Mouse (Mus musculus): ENCODE data around the gene Cd244a. TPM values are rescaled to one million over a fixed set of nuclear protein-coding genes. Genes with fewer than 3 reads are reported as not detected.

Cd244a gene
- polyA plus RNA-seq, 1 experiment from 2014 or later, result not detected

DNA sequence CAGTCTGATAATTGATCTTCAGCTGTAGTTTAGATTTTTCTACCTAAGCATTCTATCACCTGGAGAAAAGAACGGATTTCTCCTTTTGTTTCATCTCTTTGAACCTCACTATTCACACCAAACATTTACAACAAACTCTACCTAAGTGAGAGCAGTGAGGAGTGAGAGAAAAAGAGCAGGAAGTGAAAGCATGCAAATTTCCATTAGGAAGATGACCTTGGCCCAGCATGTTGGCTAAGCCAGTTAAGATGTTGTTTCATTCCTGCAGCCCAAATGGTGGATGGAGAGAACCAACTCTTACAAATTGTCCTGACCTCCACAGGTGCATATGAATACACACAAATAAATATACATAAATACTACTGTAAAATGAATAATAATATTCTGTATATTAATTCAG lies 18.3 kb upstream of the Cd244a start:
- H3K9ac ChIP-seq (ENCODE audit: low read length), result no peak overlapping the region
- ATAC-seq, result no peak
- no peak overlapping the region for H3K4me3 ChIP-seq (ENCODE audit: low read depth, low read length)
- H3K4me1 ChIP-seq (ENCODE audit: control insufficient read depth, insufficient read depth, low read length), result no peaks in the 10 kb centered on the region
- no peak for DNase-seq (ENCODE audit: low spot score)
- H3K36me3 ChIP-seq (ENCODE audit: control insufficient read depth, insufficient read depth, low read length), result no peaks in the 10 kb centered on the region
- 84% methylated on average over 1 of the region's 1 CpGs for WGBS
- H3K4me2 ChIP-seq (ENCODE audit: low read length), result no peak overlapping the region
- H3K27me3 ChIP-seq (replicated peaks; ENCODE audit: control insufficient read depth, insufficient read depth, low read length), result no peaks in the 10 kb centered on the region
- H3K9me3 ChIP-seq (replicated peaks; ENCODE audit: control insufficient read depth, low read length), result no peaks in the 10 kb centered on the region
- no peak overlapping the region for H3K27ac ChIP-seq (ENCODE audit: low read depth, low read length)

DNA sequence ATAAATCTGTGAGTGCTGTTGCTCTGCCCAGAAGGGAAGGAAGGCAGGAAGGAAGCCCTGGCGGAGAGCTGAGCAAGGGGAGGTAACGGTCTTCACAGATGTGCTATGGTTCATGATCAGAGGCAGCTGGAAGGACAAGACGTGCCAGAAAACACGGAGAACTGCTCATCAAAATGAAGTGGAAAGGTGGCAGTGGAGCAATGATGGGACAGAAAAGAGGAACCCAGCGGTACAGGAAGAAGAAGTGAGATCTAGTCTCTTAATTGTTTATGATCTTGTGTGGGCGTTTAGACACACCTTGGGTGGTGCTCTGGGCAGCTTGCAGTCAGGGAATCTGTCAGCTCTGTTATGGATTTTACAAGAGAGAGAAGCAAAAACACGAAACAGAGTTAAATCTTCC lies 7.7 kb upstream of the Cd244a start:
- H3K9ac ChIP-seq (ENCODE audit: low read length), result no peak overlapping the region
- no peak for DNase-seq (ENCODE audit: low spot score)
- H3K9me3 ChIP-seq (replicated peaks; ENCODE audit: control insufficient read depth, low read length), result no peaks in the 10 kb centered on the region
- H3K27ac ChIP-seq (ENCODE audit: low read depth, low read length), result no peak overlapping the region
- no peaks in the 10 kb centered on the region for H3K4me1 ChIP-seq (ENCODE audit: control insufficient read depth, insufficient read depth, low read length)
- H3K27me3 ChIP-seq (replicated peaks; ENCODE audit: control insufficient read depth, insufficient read depth, low read length), result no peaks in the 10 kb centered on the region
- no peaks in the 10 kb centered on the region for H3K36me3 ChIP-seq (ENCODE audit: control insufficient read depth, insufficient read depth, low read length)
- no peak for ATAC-seq
- no peak overlapping the region for H3K4me3 ChIP-seq (ENCODE audit: low read depth, low read length)
- H3K4me2 ChIP-seq (ENCODE audit: low read length), result no peak overlapping the region
- WGBS, result 86% methylated on average over 7 of the region's 7 CpGs

DNA sequence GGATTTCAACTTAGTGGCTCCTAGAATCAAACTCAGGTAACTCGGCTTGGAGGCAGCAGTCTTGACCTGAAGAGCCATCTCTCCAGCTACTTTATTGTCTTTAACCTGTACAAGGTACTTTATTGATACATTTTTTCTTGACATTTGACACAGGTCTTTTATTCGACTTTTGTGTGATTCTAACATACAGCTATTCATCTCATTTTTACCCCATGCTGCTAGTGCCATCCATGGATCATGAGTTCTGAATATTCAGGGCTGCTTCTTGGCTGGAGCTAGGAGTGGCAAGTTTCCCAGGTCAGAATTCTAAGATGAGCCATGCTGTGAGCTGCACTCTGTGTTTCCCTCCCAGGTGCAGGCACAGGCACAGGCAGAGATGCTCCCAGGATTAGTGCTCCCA lies 6.8 kb upstream of the Cd244a start:
- no peaks in the 10 kb centered on the region for H3K9me3 ChIP-seq (replicated peaks; ENCODE audit: control insufficient read depth, low read length)
- H3K4me3 ChIP-seq (ENCODE audit: low read depth, low read length), result no peak overlapping the region
- no peaks in the 10 kb centered on the region for H3K27me3 ChIP-seq (replicated peaks; ENCODE audit: control insufficient read depth, insufficient read depth, low read length)
- no peaks in the 10 kb centered on the region for H3K4me1 ChIP-seq (ENCODE audit: control insufficient read depth, insufficient read depth, low read length)
- no peak overlapping the region for H3K27ac ChIP-seq (ENCODE audit: low read depth, low read length)
- ATAC-seq (no peak), DNase-seq (ENCODE audit: low spot score) (no peak)
- H3K4me2 ChIP-seq (ENCODE audit: low read length), result no peak overlapping the region
- WGBS, result 79% methylated on average over 2 of the region's 2 CpGs
- H3K9ac ChIP-seq (ENCODE audit: low read length), result no peak overlapping the region
- no peaks in the 10 kb centered on the region for H3K36me3 ChIP-seq (ENCODE audit: control insufficient read depth, insufficient read depth, low read length)

DNA sequence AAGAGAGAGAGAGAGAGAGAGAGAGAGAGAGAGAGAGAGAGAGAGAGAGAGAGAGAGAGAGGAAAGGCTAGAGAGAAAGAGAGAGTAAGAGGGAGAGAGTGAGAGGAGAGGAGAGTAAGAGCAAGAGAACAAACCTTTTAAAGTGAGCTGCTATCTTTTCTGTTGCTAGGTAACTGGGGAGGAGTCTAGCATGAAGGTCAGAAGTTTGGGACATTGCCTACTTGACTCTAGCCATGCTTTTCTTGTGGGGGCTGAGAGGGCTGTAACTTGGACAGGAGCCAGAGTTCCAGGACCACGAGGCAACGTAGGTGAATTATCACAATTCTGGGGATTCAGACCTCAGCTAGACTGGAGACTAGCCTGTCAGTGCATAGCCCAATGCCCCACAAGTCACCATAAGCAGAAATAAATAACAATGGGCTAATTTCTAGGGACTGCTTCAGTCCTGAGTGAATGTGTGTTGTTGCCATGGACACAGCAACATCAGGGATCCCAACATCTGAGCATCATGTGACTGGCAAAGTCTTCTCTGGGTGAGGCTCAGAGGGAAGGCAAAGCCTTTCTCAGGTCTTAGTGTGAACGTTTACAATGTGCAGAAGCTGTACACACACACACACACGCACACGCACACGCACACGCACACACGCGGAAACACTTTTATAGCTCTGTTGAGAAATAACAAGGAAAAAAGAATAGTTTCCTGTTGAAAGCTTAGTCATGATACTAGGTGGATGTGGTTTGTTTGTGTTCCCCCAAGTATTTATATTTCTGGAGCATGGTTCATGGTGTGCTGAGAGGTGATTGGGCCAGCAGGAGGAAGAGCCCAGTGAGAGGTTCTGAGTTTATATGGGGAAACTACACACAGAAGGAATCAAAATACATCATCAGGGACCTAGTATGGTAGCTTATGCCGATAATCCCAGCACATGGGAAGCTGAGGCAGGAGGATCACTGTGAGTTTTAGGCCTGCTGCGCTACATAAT lies 5.3 kb upstream of the Cd244a start:
- no peaks in the 10 kb centered on the region for H3K9me3 ChIP-seq (replicated peaks; ENCODE audit: control insufficient read depth, low read length)
- no peaks in the 10 kb centered on the region for H3K36me3 ChIP-seq (ENCODE audit: control insufficient read depth, insufficient read depth, low read length)
- H3K4me3 ChIP-seq (ENCODE audit: low read depth, low read length), result no peak overlapping the region
- no peak overlapping the region for H3K9ac ChIP-seq (ENCODE audit: low read length)
- H3K4me2 ChIP-seq (ENCODE audit: low read length), result no peak overlapping the region
- no peaks in the 10 kb centered on the region for H3K4me1 ChIP-seq (ENCODE audit: control insufficient read depth, insufficient read depth, low read length)
- DNase-seq (ENCODE audit: low spot score) (peak; percentile 1), ATAC-seq (no peak)
- WGBS, result 88% methylated on average over 11 of the region's 11 CpGs
- no peaks in the 10 kb centered on the region for H3K27me3 ChIP-seq (replicated peaks; ENCODE audit: control insufficient read depth, insufficient read depth, low read length)
- no peak overlapping the region for H3K27ac ChIP-seq (ENCODE audit: low read depth, low read length)

DNA sequence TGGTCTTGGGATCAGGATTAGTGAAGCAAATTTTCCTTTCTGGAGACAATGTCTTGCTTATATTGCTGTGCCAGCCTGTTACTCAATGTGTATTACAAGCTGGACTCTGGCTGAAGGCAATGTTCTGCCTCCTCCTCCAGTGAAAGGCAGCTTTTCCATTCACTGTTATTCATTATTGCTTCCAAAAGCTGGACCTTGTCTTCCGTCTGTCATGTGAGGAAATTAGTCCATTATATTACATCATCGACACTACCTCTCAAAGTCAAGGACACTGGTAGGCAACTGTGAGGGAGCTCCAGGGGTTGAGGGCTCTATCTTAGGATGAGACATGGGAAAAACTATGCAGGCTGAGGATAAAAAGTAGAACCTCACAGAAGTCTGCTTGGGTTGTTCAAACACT lies 2.6 kb upstream of the Cd244a start:
- Histone ChIP-seq H3K4me3 (ENCODE audit: low read depth, low read length) (no peak overlapping the region), H3K27me3 (replicated peaks; ENCODE audit: control insufficient read depth, insufficient read depth, low read length) (no peaks in the 10 kb centered on the region), H3K9ac (ENCODE audit: low read length) (no peak overlapping the region), H3K9me3 (replicated peaks; ENCODE audit: control insufficient read depth, low read length) (no peaks in the 10 kb centered on the region), H3K4me2 (ENCODE audit: low read length) (no peak overlapping the region), H3K4me1 (ENCODE audit: control insufficient read depth, insufficient read depth, low read length) (no peaks in the 10 kb centered on the region), H3K36me3 (ENCODE audit: control insufficient read depth, insufficient read depth, low read length) (no peaks in the 10 kb centered on the region), H3K27ac (ENCODE audit: low read depth, low read length) (no peak overlapping the region)
- DNase-seq (ENCODE audit: low spot score) (no peak), ATAC-seq (no peak)
- WGBS, result 89% methylated on average over 2 of the region's 2 CpGs

DNA sequence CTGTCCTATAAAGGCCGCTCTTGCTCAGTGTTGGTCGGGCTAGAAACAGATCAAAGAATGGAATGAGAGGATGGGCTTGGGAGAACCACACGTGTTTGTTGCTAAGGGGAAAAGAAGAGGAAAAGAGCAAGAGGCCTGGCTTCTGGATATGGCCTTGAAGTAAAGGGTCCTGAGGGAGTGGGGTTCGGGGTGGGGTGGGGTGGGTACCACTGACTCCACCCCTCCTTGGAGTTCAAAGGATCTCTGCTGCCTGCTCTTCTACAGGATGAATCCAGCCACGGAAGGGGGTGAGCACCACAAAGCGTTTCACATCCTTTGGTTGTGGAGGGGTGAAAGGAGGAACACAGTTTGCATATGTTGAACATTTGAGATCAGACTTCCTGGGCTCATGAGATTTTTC lies 586 bp upstream of the Cd244a start:
- Histone ChIP-seq H3K4me1 (ENCODE audit: control insufficient read depth, insufficient read depth, low read length) (no peaks in the 10 kb centered on the region), H3K4me2 (ENCODE audit: low read length) (no peak overlapping the region), H3K27ac (ENCODE audit: low read depth, low read length) (no peak overlapping the region), H3K4me3 (ENCODE audit: low read depth, low read length) (no peak overlapping the region), H3K9ac (ENCODE audit: low read length) (no peak overlapping the region), H3K36me3 (ENCODE audit: control insufficient read depth, insufficient read depth, low read length) (no peaks in the 10 kb centered on the region), H3K9me3 (replicated peaks; ENCODE audit: control insufficient read depth, low read length) (no peaks in the 10 kb centered on the region), H3K27me3 (replicated peaks; ENCODE audit: control insufficient read depth, insufficient read depth, low read length) (no peaks in the 10 kb centered on the region)
- WGBS, result 79% methylated on average over 6 of the region's 6 CpGs
- DNase-seq (ENCODE audit: low spot score), result no peak
- no peak for ATAC-seq

DNA sequence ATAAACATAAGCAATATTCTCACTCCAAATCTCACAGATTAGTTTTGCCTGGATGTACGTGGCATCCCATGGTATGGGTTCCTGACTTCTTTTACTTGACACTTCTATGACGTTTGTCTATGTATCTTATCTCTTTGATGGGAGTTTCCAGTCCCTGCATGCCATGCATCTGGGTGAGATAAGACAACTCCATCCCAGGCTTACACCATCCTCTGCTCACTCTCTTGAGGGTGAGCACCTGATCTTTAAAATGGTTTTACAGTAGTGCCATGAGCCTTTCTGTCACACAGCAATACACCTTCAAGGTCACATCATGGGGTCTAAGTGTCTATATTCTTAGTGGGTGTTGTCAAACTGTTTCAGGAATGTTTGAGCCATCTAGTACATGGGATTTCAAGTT lies 1.3 kb downstream of the Cd244a start:
- no peak overlapping the region for H3K9ac ChIP-seq (ENCODE audit: low read length)
- ATAC-seq (no peak), DNase-seq (ENCODE audit: low spot score) (no peak)
- no peaks in the 10 kb centered on the region for H3K27me3 ChIP-seq (replicated peaks; ENCODE audit: control insufficient read depth, insufficient read depth, low read length)
- WGBS, result 80% methylated on average over 2 of the region's 2 CpGs
- no peaks in the 10 kb centered on the region for H3K4me1 ChIP-seq (ENCODE audit: control insufficient read depth, insufficient read depth, low read length)
- no peaks in the 10 kb centered on the region for H3K9me3 ChIP-seq (replicated peaks; ENCODE audit: control insufficient read depth, low read length)
- no peak overlapping the region for H3K4me3 ChIP-seq (ENCODE audit: low read depth, low read length)
- no peaks in the 10 kb centered on the region for H3K36me3 ChIP-seq (ENCODE audit: control insufficient read depth, insufficient read depth, low read length)
- no peak overlapping the region for H3K4me2 ChIP-seq (ENCODE audit: low read length)
- H3K27ac ChIP-seq (ENCODE audit: low read depth, low read length), result no peak overlapping the region

DNA sequence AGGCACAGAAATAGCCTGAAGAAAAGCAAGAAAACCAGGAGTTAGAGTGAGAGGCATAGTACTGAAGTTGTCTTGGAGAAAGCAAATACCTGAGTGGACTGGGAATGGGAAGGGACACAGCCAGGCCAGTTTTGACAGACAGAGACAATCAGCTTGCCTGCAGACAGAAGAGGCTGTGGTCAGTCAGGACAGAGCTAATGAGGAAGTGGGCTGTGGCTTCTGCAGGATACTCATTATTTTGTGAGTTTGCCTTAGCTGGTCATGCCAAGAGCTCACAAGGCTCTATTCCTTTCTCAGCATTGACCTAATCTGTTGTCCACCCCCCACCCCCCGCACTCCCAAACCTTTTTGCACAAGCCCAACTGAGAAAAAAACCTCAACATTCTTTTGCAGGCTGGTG lies 2.2 kb downstream of the Cd244a start:
- Histone ChIP-seq H3K4me1 (ENCODE audit: control insufficient read depth, insufficient read depth, low read length) (no peaks in the 10 kb centered on the region), H3K36me3 (ENCODE audit: control insufficient read depth, insufficient read depth, low read length) (no peaks in the 10 kb centered on the region), H3K27ac (ENCODE audit: low read depth, low read length) (no peak overlapping the region), H3K4me2 (ENCODE audit: low read length) (no peak overlapping the region), H3K9me3 (replicated peaks; ENCODE audit: control insufficient read depth, low read length) (no peaks in the 10 kb centered on the region), H3K27me3 (replicated peaks; ENCODE audit: control insufficient read depth, insufficient read depth, low read length) (no peaks in the 10 kb centered on the region), H3K4me3 (ENCODE audit: low read depth, low read length) (no peak overlapping the region), H3K9ac (ENCODE audit: low read length) (no peak overlapping the region)
- WGBS, result 69% methylated on average over 1 of the region's 1 CpGs
- no peak for DNase-seq (ENCODE audit: low spot score)
- ATAC-seq, result no peak

DNA sequence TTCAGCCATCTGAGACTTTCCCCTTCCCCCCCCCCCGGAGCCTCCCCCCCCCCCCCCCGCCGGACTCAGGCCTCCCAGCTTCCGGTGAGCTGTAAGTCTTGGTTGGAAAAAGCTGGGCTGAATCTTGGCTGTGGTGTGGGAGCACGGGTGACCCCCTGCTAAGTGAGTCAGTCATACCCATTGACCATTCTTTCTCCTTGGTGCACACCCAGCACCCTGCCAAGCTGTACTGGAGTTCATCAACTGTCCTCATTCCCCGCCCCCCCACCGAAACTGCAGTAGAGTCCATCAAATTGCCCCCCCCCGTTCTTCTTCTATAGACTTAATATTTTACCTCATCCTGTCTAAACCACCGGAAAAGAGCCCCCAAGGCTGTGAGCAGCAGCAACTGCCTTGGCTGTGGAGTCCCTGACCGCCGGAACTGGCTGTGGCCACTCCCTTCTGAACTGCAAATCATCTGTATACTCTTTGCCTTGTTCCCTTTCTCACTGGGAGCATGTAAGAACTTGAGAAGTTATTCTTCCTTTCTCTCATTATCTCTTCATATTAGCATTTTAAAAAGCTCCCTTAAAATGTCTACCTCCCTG lies 2.7 kb downstream of the Cd244a start:
- Histone ChIP-seq H3K4me3 (ENCODE audit: low read depth, low read length) (no peak overlapping the region), H3K4me2 (ENCODE audit: low read length) (no peak overlapping the region), H3K36me3 (ENCODE audit: control insufficient read depth, insufficient read depth, low read length) (no peaks in the 10 kb centered on the region), H3K27ac (ENCODE audit: low read depth, low read length) (no peak overlapping the region), H3K27me3 (replicated peaks; ENCODE audit: control insufficient read depth, insufficient read depth, low read length) (no peaks in the 10 kb centered on the region), H3K4me1 (ENCODE audit: control insufficient read depth, insufficient read depth, low read length) (no peaks in the 10 kb centered on the region), H3K9me3 (replicated peaks; ENCODE audit: control insufficient read depth, low read length) (no peaks in the 10 kb centered on the region), H3K9ac (ENCODE audit: low read length) (no peak overlapping the region)
- WGBS, result 69% methylated on average over 7 of the region's 11 CpGs
- no peak for ATAC-seq
- DNase-seq (ENCODE audit: low spot score), result no peak

Measured in forebrain, embryonic 14.5 days (tissue).